Mouse (Mus musculus) heart, postnatal 0 days (tissue): ENCODE measurements around the gene Pdxk. TPM values are rescaled to one million over a fixed set of nuclear protein-coding genes. Genes with fewer than 3 reads are reported as not detected.

Experiments
- ATAC-seq: fragments of 200-750 bp; cut with Nextera tagmentation; 2 replicates; pipeline ENCODE4 v1.8.0; 2017; ENCODE audit warnings: low read depth, moderate number of reproducible peaks, moderate library complexity; ENCODE audit not compliant: insufficient read depth
- DNase-seq: peaks from one replicate; pipeline ENCODE4 v3.0.0-alpha.2; 2016; ENCODE audit warnings: low spot score
- H3K27ac ChIP-seq: fragments of 300-500 bp; sonication (generic); 2 replicates; pipeline ENCODE4 v1.5.1; 2014; ENCODE audit warnings: low read depth, mild to moderate bottlenecking
- H3K27me3 ChIP-seq: fragments of 300-500 bp; sonication (generic); 2 replicates; pipeline ENCODE4 v1.6.1; 2014; ENCODE audit warnings: low read length, mixed read lengths; ENCODE audit not compliant: control insufficient read depth, insufficient read depth
- H3K36me3 ChIP-seq: fragments of 300-500 bp; sonication (generic); replicated peaks from 2 replicates; pipeline ENCODE4 v1.6.1; 2014; ENCODE audit warnings: low read length, mixed read lengths; ENCODE audit not compliant: control insufficient read depth, insufficient read depth
- H3K4me1 ChIP-seq: fragments of 300-500 bp; sonication (generic); 2 replicates; pipeline ENCODE4 v1.6.1; 2014; ENCODE audit warnings: antibody characterized with exemption; ENCODE audit not compliant: control insufficient read depth, insufficient read depth
- H3K4me2 ChIP-seq: fragments of 300-500 bp; sonication (generic); 2 replicates; pipeline ENCODE4 v1.6.1; 2014; ENCODE audit warnings: low read depth, mild to moderate bottlenecking, low read length, moderate library complexity
- H3K4me3 ChIP-seq: fragments of 300-500 bp; sonication (generic); 2 replicates; pipeline ENCODE4 v1.5.1; 2014; ENCODE audit warnings: low read depth, low read length
- H3K9ac ChIP-seq: fragments of 300-500 bp; sonication (generic); replicated peaks from 2 replicates; pipeline ENCODE4 v1.6.1; 2014; ENCODE audit warnings: low read depth, low read length, mixed read lengths
- H3K9me3 ChIP-seq: fragments of 300-500 bp; sonication (generic); replicated peaks from 2 replicates; pipeline ENCODE4 v1.6.1; 2016; ENCODE audit warnings: low read length; ENCODE audit not compliant: control insufficient read depth
- CTCF ChIP-seq: IDR thresholded peaks from 2 replicates; pipeline ENCODE4 v1.5.1; 2016; ENCODE audit warnings: antibody characterized with exemption, control low read depth, low read depth
- EP300 ChIP-seq: IDR thresholded peaks from 2 replicates; pipeline ENCODE4 v1.6.1; 2016; ENCODE audit warnings: antibody characterized with exemption, low read depth
- WGBS: fragments of 180-500 bp; shearing (Covaris S2); extraction: QIAGEN DNeasy Blood & Tissue Kit; methylation state at CpG from one replicate; pipeline ENCODE4 v1.1.7; 2014; 5-methylcytosine and 5-hydroxymethylcytosine counted together
- polyA plus RNA-seq: library from polyadenylated mRNA; unstranded; fragments of >200 nt; fragmentation: Nextera tagmentation; extraction: Ambion mirVana; gene quantifications from 2 replicates; pipeline ENCODE4 v1.2.1, GENCODE M21; 2015
- total RNA-seq: library from RNA; depleted of rRNA; stranded (reverse); fragments of >200 nt; gene quantifications from 2 replicates; pipeline ENCODE4 v1.2.3, GENCODE M21; 2014; ENCODE audit warnings: low replicate concordance

Gene Pdxk
- total and polyA plus RNA-seq, 2 experiments from 2014 or later, result 3.7 to 4.6 TPM

- no peak for ATAC-seq
- Histone ChIP-seq H3K9ac (no peak overlapping the region), H3K4me1 (no peaks in the 10 kb centered on the region; the same call in 1 of the 2 replicates), H3K9me3 (no peaks in the 10 kb centered on the region), H3K4me3 (no peak overlapping the region), H3K27me3 (no peaks in the 10 kb centered on the region), H3K36me3 (peaks cover 62% of the 10 kb centered on the region), H3K27ac (no peak overlapping the region), H3K4me2 (no peak overlapping the region)
- 71% methylated on average over 9 of the region's 9 CpGs for WGBS
- no peak for DNase-seq
- TF ChIP-seq EP300, result no peak
- no peak for TF ChIP-seq CTCF
Measured at GRCm38 (mm10) chr10:78409035-78409788, 55.6 kb downstream of the Pdxk start.

- DNase-seq (no peak), ATAC-seq (no peak)
- TF ChIP-seq CTCF (no peak), EP300 (no peak)
- H3K9ac ChIP-seq, result no peak overlapping the region
- H3K27ac ChIP-seq, result no peak overlapping the region
- H3K27me3 ChIP-seq, result no peaks in the 10 kb centered on the region
- H3K9me3 ChIP-seq, result no peaks in the 10 kb centered on the region
- H3K36me3 ChIP-seq, result peaks cover 83% of the 10 kb centered on the region
- H3K4me1 ChIP-seq, result no peaks in the 10 kb centered on the region; the same call in 1 of the 2 replicates
- H3K4me2 ChIP-seq, result no peak overlapping the region
- no peak overlapping the region for H3K4me3 ChIP-seq
- 93% methylated on average over 4 of the region's 4 CpGs for WGBS
Measured at GRCm38 (mm10) chr10:78407132-78407531, 57.6 kb downstream of the Pdxk start.

- DNase-seq (no peak), ATAC-seq (no peak)
- no peak overlapping the region for H3K27ac ChIP-seq
- no peak overlapping the region for H3K4me2 ChIP-seq
- peaks cover 93% of the 10 kb centered on the region for H3K36me3 ChIP-seq
- no peaks in the 10 kb centered on the region for H3K9me3 ChIP-seq
- no peak overlapping the region for H3K4me3 ChIP-seq
- no peak for TF ChIP-seq EP300
- TF ChIP-seq CTCF, result no peak
- H3K4me1 ChIP-seq, result no peaks in the 10 kb centered on the region
- no peak overlapping the region for H3K9ac ChIP-seq
- H3K27me3 ChIP-seq, result no peaks in the 10 kb centered on the region
- WGBS, result 81% methylated on average over 6 of the region's 6 CpGs
Measured at GRCm38 (mm10) chr10:78406152-78406551, 58.6 kb downstream of the Pdxk start.

- Histone ChIP-seq H3K36me3 (peaks cover 71% of the 10 kb centered on the region), H3K4me3 (no peak overlapping the region), H3K4me1 (peaks cover 10% of the 10 kb centered on the region; the same call in 1 of the 2 replicates), H3K27ac (no peak overlapping the region), H3K4me2 (no peak overlapping the region), H3K27me3 (no peaks in the 10 kb centered on the region), H3K9me3 (no peaks in the 10 kb centered on the region), H3K9ac (no peak overlapping the region)
- no peak for DNase-seq
- WGBS, result 92% methylated on average over 14 of the region's 14 CpGs
- ATAC-seq, result no peak
- TF ChIP-seq EP300 (no peak), CTCF (no peak)
Measured at GRCm38 (mm10) chr10:78402301-78402922, 62.4 kb downstream of the Pdxk start.

GRCm38 (mm10) chr10:78401127-78401526 lies 63.6 kb downstream of the Pdxk start:
- no peak overlapping the region for H3K4me3 ChIP-seq
- no peak for ATAC-seq
- peaks cover 58% of the 10 kb centered on the region for H3K36me3 ChIP-seq
- DNase-seq, result no peak
- no peaks in the 10 kb centered on the region for H3K27me3 ChIP-seq
- H3K4me1 ChIP-seq, result peaks cover 10% of the 10 kb centered on the region; the same call in 1 of the 2 replicates
- H3K9me3 ChIP-seq, result no peaks in the 10 kb centered on the region
- no peak overlapping the region for H3K9ac ChIP-seq
- H3K4me2 ChIP-seq, result no peak overlapping the region
- 83% methylated on average over 2 of the region's 2 CpGs for WGBS
- H3K27ac ChIP-seq, result no peak overlapping the region
- no peak for TF ChIP-seq EP300
- no peak for TF ChIP-seq CTCF
